Mouse (Mus musculus) kidney, adult 2 months (tissue): Measurements from ENCODE around the gene Lipm.

ENCODE experiments used
- CTCF ChIP-seq: fragments of 200-500 bp; conservative IDR thresholded peaks from 2 replicates; pipeline ENCODE4 v1.5.1; 2011; ENCODE audit warnings: low read depth, mild to moderate bottlenecking, control low read depth, low read length, moderate library complexity, mixed read lengths; ENCODE audit not compliant: insufficient read depth, insufficient read length
- POLR2A ChIP-seq: fragments of 200-500 bp; IDR thresholded peaks from one replicate; pipeline ENCODE4 v1.6.1; 2011; ENCODE audit warnings: low read depth, low read length, control low read depth

DNA sequence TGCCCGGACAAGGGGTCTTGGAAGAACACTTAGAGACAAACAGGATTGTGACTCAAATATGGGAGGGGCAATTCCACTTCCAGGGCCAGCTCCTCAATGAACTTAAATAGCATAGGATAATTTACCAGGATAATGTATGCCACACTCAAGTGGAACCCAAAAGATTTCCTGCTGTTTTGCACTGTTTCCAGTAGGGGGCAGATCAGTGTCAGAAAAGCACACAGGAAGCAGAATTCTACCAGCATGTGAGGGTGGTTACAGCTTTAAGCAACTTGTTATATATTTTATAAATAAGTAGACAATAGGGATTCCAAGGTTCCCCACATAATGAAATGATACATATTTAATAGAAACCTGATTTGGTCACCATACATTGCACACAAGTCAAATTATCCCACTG, 51.2 kb downstream of the Lipm start:
- TF ChIP-seq POLR2A (no peak), CTCF (no peak; the same call in 1 of the 2 replicates)
